Mouse (Mus musculus): Measurements from ENCODE around the gene Actn4. TPM values are rescaled to one million over a fixed set of nuclear protein-coding genes. Genes with fewer than 3 reads are reported as not detected.

Gene Actn4
- total and polyA plus RNA-seq, 3 experiments: 60.5 to 267 TPM; not detected in 1

DNA sequence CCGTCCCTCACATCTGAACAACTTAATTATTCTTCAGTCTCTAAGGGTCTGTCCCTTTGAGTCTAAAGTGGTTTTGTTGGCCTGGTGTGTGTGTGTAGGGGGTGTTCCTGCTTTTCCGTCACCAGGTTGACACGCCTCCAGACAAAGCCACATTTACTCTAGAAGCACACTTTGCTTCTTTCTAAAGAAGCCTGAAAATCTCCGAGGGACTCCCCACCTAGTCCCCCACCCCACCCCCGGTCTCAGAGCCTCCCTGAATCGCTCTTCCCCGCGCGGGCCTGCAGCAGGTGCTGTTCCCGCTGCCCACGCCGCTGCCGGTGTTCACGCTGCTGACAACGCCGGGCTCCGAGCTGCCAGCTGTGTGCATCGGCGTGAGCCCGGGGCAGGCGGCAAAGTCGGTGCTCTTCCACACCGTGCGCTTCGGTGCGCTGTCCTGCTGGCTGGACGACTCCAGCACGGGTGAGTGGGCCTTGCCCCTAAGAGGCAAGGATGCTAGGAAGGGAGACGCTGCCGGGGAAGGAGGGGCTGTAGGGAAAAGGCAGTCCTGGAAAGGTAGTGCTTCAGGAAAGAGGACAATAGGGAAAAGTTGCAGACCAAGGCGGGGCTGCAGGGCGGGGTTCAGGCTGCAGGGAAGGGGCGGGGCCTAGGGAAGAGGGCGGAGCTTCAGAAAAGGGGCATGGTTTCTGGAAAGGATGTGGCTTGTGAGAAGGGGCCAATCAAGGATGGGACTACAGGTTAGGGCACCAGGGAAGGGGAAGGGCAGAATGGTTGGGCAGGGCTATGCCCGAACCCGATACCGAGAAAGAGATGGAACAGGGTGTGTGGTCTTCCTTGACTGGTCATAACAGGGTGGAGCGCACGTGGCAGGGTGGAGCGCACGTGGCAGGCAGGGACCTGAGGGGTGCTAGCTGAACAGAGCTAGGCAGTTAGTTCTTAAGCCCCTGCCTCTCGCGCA, 38.8 kb upstream of the Actn4 start:
- no peak overlapping the region for H3K4me3 ChIP-seq (ENCODE audit: control insufficient read depth in 1 of 2, insufficient read depth in 1 of 2, low read depth in 2 of 2, low read length in 2 of 2)
- DNase-seq (ENCODE audit: low read depth, low spot score): no peak
- no peaks in the 10 kb centered on the region for H3K9me3 ChIP-seq (replicated peaks; ENCODE audit: insufficient read depth, low read length)
- no peaks in the 10 kb centered on the region for H3K79me2 ChIP-seq (ENCODE audit: control insufficient read depth, insufficient read depth, low read length, poor library complexity)
- no peaks in the 10 kb centered on the region for H3K36me3 ChIP-seq (ENCODE audit: control insufficient read depth in 1 of 2, insufficient read depth in 2 of 2, low read length in 2 of 2)
- H3K27me3 ChIP-seq (ENCODE audit: control insufficient read depth in 1 of 2, insufficient read depth in 2 of 2, low read length in 2 of 2): no peaks in the 10 kb centered on the region
- H3K27ac ChIP-seq (ENCODE audit: control insufficient read depth, low read depth, low read length): no peak overlapping the region
- H3K9ac ChIP-seq (ENCODE audit: control insufficient read depth, low read depth, low read length, poor library complexity, severe bottlenecking): no peak overlapping the region
- H3K4me1 ChIP-seq (ENCODE audit: control insufficient read depth in 1 of 2, insufficient read depth in 2 of 2, low read length in 2 of 2): no peaks in the 10 kb centered on the region
- no peak for TF ChIP-seq USF1 (IDR thresholded peaks at IDR 0.05; ENCODE audit: low read depth, low read length)
- no peak for TF ChIP-seq USF2 (IDR thresholded peaks at IDR 0.05; ENCODE audit: borderline replicate concordance in 1 of 2, insufficient read depth in 1 of 2, low read depth in 1 of 2, low read length in 2 of 2)
- TF ChIP-seq TCF12 (IDR thresholded peaks at IDR 0.05; ENCODE audit: low read depth, low read length): no peak
- TF ChIP-seq MYC (IDR thresholded peaks at IDR 0.05; ENCODE audit: low read depth, low read length): no peak
- TF ChIP-seq MEF2A (IDR thresholded peaks at IDR 0.05; ENCODE audit: extremely low read depth, insufficient replicate concordance, low read depth, low read length, poor library complexity, severe bottlenecking): no peak
- TF ChIP-seq SIN3A (IDR thresholded peaks at IDR 0.05; ENCODE audit: low read length): no peak
- no peak for TF ChIP-seq TAL1 (IDR thresholded peaks at IDR 0.05; ENCODE audit: low read length)
- no peak for TF ChIP-seq POLR2A (IDR thresholded peaks at IDR 0.05; ENCODE audit: control insufficient read depth in 1 of 2, insufficient read depth in 1 of 2, low read depth in 1 of 2, low read length in 2 of 2, poor library complexity in 1 of 2)
- no peak for TF ChIP-seq GATA1 (IDR thresholded peaks at IDR 0.05; ENCODE audit: low read depth, low read length)
- no peak for TF ChIP-seq POLR2AphosphoS2 (IDR thresholded peaks at IDR 0.05; ENCODE audit: low read length)
- TF ChIP-seq NELFE (IDR thresholded peaks at IDR 0.05; ENCODE audit: low read depth, low read length): no peak
- TF ChIP-seq KAT2A (conservative IDR thresholded peaks at IDR 0.05; ENCODE audit: low read depth, low read length): no peak
- no peak for TF ChIP-seq ZC3H11A (IDR thresholded peaks at IDR 0.05; ENCODE audit: low read depth, low read length)

GRCm38 (mm10) chr7:28993402-28993801, 31.3 kb upstream of the Actn4 start:
- H3K9me3 ChIP-seq (replicated peaks; ENCODE audit: insufficient read depth, low read length): no peaks in the 10 kb centered on the region
- no peaks in the 10 kb centered on the region for H3K79me2 ChIP-seq (ENCODE audit: control insufficient read depth, insufficient read depth, low read length, poor library complexity)
- H3K4me3 ChIP-seq (ENCODE audit: control insufficient read depth in 1 of 2, insufficient read depth in 1 of 2, low read depth in 2 of 2, low read length in 2 of 2): no peak overlapping the region
- TF ChIP-seq MXI1 (IDR thresholded peaks at IDR 0.05; ENCODE audit: low read depth, low read length): no peak
- no peak for TF ChIP-seq ZKSCAN1 (IDR thresholded peaks at IDR 0.05; ENCODE audit: low read depth, low read length)
- no peak for TF ChIP-seq TCF12 (IDR thresholded peaks at IDR 0.05; ENCODE audit: low read depth, low read length)
- no peak for TF ChIP-seq GATA1 (IDR thresholded peaks at IDR 0.05; ENCODE audit: low read depth, low read length)
- TF ChIP-seq EP300 (IDR thresholded peaks at IDR 0.05; ENCODE audit: low read depth in 1 of 2, low read length in 2 of 2): no peak
- TF ChIP-seq UBTF (IDR thresholded peaks at IDR 0.05; ENCODE audit: borderline replicate concordance, insufficient read depth, low read depth, low read length): no peak
- no peak for TF ChIP-seq ETS1 (IDR thresholded peaks at IDR 0.05; ENCODE audit: low read depth, low read length)
- no peak for TF ChIP-seq CTCF (IDR thresholded peaks at IDR 0.05 in 2 of 3, conservative IDR thresholded peaks at IDR 0.05 in 1 of 3; ENCODE audit: control insufficient read depth in 1 of 3, insufficient read depth in 1 of 3, low read depth in 2 of 3, low read length in 3 of 3, poor library complexity in 1 of 3, severe bottlenecking in 1 of 3)
- no peak for TF ChIP-seq MAFK (IDR thresholded peaks at IDR 0.05; ENCODE audit: borderline replicate concordance, low read depth, low read length)
- TF ChIP-seq USF2 (IDR thresholded peaks at IDR 0.05; ENCODE audit: borderline replicate concordance in 1 of 2, insufficient read depth in 1 of 2, low read depth in 1 of 2, low read length in 2 of 2): no peak
- no peak for TF ChIP-seq CHD2 (IDR thresholded peaks at IDR 0.05; ENCODE audit: low read length)
- TF ChIP-seq POLR2AphosphoS2 (IDR thresholded peaks at IDR 0.05; ENCODE audit: low read length): no peak
- no peak for TF ChIP-seq HCFC1 (IDR thresholded peaks at IDR 0.05; ENCODE audit: low read depth, low read length)
- TF ChIP-seq ZNF384 (IDR thresholded peaks at IDR 0.05; ENCODE audit: low read depth, low read length): no peak
- TF ChIP-seq E2F4 (IDR thresholded peaks at IDR 0.05; ENCODE audit: borderline replicate concordance, low read depth, low read length): no peak
- TF ChIP-seq USF1 (IDR thresholded peaks at IDR 0.05; ENCODE audit: low read depth, low read length): no peak
- no peaks in the 10 kb centered on the region for H3K27me3 ChIP-seq (ENCODE audit: control insufficient read depth in 1 of 2, insufficient read depth in 2 of 2, low read length in 2 of 2)
- H3K9ac ChIP-seq (ENCODE audit: control insufficient read depth, low read depth, low read length, poor library complexity, severe bottlenecking): no peak overlapping the region
- no peak for DNase-seq (ENCODE audit: low read depth, low spot score)
- H3K4me1 ChIP-seq (ENCODE audit: control insufficient read depth in 1 of 2, insufficient read depth in 2 of 2, low read length in 2 of 2): no peaks in the 10 kb centered on the region
- H3K27ac ChIP-seq (ENCODE audit: control insufficient read depth, low read depth, low read length): no peak overlapping the region
- no peaks in the 10 kb centered on the region for H3K36me3 ChIP-seq (ENCODE audit: control insufficient read depth in 1 of 2, insufficient read depth in 2 of 2, low read length in 2 of 2)

Measured in MEL (cell line).